Mouse (Mus musculus) left cerebral cortex, adult 8-10 months (tissue): Measurements from ENCODE around the gene Eif4enif1. TPM values are rescaled to one million over a fixed set of nuclear protein-coding genes. Genes with fewer than 3 reads are reported as not detected.
A peak's percentile ranks its signal among the peaks of the same experiment; 100 is the strongest.

Source experiments
- DNase-seq, 2 experiments: peaks; one replicate each; pipeline ENCODE4 v3.0.0; 2022; ENCODE audit warnings: low spot score in 2 of 2
- total RNA-seq, 4 experiments: library from RNA; stranded (reverse); gene quantifications; 2 replicates each; pipeline ENCODE4 v1.2.4; 2022

The Eif4enif1 gene
- total RNA-seq, 4 experiments from 2014 or later, result 65.9 to 74.7 (median 68.8) TPM

DNA sequence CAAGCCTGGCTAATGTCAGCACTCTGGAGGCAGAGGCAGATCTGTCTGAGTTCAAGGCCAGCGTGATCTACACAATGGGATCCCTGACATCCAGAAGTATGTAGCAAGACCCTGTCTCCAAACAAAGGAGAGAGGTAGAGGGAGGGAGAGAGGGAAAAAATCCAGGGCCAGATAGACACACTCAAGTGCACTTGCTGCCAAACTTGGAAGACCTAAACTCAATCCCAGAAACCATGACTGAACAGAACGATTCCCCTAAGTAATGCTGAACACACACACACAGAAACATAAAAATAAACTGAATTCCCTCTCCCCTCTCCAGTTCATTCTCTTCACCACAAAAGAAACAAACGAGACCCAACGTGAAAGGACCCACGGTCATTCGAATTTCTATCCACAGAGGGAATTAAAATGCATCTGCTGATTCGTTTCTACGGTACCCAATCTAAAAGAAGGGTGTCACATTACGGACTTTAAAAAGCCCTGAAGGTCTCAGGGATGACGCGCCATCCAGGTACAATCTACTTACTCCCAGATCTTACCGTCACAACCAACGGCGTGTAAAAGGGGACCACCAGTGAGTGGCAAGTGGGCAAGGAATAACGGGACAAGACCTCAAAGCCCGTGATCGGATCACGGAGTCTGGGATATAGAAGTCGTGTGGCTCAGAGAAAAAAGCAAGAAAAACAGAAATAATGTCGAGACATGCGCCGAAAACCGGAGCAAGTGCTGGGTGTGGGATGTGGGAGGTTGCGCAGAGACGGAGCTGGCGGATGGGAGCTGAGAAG lies 63.3 kb downstream of the Eif4enif1 start:
- DNase-seq, result peak in 1 of 2 experiments; percentile 26

DNA sequence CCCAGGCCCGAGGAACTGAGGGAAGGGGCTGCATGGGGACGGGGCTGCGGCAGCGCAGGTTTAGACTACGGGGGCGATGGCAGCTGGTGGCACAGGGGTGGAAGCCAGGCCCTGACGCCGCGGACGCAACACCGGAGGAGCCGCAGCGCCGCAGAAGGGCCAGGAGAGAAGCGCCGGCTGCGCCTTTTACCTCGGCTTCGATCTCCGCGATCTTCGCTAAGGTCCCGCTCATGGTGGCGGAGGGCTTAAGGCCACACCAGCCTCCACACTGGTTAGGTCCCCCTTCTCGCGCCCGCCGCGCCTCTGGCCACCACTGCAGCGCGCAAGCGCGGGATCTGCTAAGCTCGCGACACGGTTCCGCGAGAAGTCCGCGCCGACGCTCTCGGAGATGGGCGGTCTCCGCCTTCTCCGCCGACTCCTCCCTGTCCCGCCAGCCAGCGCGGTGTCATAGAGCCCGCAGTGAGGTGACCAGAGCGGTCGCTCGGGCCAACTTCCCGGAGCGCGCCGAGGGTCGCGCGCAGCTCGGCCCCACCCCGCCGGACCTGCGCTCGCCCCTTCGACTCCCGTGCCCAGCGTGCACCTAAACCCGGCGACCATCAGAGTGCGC lies 64.0 kb downstream of the Eif4enif1 start, which contains the start of gene Drg1:
Gene Drg1, minus strand, starts transcription at position 337 of the 607 bp plus-strand sequence.
- DNase-seq, result peak; percentile 80 to 90

DNA sequence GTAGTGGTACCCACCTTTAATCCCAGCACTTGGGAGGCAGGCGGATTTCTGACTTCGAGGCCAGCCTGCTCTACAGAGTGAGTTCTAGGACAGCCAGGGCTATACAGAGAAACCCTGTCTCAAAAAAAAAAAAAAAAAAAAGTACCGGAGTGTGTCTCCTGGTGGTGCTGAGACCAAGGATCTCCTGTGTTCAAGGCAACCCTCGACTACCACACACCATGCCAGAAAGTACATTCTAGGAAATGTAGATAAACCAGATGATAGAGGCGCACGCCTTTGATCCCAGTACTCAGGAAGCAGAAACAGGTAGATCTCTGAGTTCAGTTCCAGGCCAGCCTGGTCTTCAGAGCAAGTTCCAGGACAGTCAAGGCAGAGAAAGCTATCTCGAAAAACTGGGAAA lies 64.9 kb downstream of the Eif4enif1 start:
- no peak for DNase-seq

DNA sequence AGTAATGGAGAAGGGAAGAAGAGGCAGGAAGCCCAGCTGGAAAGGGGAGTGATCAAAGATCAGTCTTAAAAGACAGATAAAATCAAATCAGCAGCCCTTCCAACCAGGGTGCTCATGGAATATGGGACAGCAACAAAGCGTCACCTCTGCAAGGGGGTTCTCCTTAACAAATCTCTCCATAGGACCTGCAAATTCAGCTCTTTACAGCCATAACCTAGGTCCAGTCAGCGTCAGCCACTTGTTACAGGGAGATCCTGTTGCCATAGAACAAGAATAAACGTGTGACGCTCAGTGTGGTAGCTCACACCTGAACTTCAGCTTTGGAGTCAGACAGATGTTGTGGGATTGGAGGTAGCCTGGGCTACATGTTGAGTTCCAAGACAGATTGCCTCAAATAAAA lies 67.0 kb downstream of the Eif4enif1 start:
- no peak for DNase-seq

DNA sequence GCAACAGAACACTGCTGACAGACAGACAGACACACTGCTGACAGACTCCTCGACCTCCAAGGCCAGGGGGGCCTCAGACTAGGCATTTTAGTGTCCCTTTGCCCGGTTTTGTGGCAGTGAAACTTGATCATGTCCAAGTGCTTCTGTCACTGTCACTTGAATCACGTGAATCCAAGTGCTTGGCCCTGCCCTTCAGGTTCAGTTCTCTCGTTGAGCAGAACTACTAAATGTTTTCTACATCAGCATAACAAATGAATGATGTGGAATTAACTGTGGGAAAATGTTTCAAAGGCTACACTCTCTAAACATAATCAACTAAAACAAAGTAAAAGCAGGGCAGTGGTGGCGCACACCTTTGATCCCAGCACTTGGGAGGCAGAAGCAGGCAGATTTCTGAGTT lies 76.2 kb downstream of the Eif4enif1 start:
- no peak for DNase-seq

DNA sequence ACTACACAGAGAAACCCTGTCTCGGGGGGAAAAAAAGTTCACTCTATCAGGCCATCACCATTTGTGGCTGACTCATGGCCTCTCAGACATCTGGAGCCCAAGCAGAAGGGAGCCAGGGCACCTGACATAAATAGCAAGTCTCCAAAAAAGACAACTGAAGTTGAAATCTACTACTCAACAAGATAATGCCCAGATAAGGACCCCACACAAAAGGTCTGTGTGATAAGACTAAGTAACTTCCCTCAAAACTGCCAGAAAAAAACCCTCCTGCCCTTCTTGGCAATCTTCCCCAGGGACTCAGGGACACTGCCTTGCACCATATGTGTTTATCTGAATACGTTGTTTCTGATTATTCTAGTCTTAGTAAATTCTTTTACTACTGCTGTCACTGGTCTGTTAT lies 77.5 kb downstream of the Eif4enif1 start:
- no peak for DNase-seq

DNA sequence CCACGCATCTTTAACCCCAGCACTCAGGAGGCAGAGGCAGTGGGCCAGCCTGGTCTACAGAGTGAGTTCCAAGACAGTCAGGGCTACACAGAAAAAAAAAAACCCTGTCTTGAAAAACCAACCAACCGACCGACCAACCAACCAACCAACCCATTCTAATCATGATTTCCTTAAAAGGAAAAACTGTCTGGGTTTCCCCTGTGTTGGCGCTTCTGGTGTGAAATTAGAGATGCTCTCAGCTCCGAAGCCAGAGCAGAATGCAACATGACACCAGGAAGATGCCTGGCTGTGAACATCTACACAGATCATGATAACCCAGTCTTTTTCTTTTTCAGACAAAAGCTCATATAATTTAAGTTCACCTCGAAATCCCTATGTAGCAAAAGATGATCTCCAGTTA lies 80.7 kb downstream of the Eif4enif1 start:
- DNase-seq, result no peak

DNA sequence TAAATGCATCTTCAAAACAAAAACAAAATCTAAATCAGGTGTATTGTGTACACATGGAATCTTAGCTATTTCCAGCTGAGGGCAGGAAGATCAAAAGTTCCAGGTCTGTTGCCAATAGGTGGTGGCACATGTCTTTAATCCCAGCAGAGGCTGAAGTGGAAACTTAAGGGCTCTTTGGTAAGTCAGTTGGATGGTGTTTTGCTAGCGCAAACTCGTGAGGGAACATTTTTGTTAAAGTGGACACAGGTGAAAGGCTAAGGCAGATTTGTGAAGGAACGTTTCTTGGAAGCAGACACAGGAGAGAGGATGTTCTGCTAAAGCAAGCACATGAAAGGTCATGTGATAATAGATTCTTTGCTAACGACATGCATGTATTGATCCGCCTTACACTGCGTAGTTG lies 81.5 kb downstream of the Eif4enif1 start:
- no peak for DNase-seq

DNA sequence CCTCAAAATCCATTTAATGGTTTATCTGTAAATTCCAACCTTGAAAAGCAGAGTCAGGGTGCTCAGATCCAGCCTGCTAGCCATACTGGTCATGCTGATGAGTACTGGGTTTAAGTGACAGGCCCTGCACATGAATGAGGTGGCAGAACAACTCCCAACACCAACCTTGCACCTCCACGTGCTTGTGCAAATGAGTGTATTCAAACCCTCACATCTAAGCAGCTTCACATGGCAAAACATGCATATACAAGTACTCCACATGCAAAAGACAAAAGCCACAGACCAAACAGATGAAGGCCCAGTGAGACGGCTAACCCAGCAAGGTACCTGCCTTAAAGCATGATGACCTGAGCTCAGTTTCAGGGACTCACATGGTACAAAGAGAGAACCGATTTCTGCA lies 83.7 kb downstream of the Eif4enif1 start:
- DNase-seq, result no peak

DNA sequence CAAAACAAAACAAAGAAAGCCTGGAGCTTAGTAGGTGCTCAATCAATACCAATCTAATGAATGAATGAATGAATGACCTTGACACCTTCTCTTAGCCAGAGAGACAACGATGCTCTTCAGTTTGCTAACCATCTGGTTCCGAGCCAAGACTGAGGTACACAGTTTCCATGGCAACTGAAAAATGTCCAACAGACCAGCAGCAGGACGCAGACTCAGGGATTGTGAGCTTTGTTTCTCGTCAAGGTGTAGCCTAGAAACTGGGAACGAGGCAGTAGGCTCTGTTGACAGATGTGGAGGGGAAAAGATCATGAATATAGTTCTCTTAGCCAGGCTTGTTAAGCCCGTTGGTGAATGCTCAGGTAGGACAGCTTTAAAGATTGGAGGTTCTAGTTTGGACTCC lies 84.9 kb downstream of the Eif4enif1 start:
- DNase-seq, result no peak

DNA sequence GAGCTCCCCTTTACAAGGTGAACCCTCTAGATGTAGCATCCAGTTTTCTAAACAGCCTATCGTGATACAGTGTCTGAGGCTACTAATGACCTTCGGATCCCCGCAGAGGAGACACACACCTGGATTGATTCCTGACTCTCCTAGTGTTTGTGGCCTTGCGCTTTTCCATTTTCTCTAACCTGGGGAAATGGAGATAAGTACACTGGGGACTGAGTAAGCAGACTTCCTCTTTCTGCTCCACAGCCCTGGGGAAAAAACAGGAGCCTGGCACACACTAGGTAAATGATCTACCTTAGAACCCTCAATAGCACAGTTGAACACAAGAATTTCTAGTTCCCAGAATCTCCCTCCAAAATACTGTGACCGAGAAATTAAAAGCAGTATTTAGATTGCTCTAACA lies 85.7 kb downstream of the Eif4enif1 start:
- no peak for DNase-seq

DNA sequence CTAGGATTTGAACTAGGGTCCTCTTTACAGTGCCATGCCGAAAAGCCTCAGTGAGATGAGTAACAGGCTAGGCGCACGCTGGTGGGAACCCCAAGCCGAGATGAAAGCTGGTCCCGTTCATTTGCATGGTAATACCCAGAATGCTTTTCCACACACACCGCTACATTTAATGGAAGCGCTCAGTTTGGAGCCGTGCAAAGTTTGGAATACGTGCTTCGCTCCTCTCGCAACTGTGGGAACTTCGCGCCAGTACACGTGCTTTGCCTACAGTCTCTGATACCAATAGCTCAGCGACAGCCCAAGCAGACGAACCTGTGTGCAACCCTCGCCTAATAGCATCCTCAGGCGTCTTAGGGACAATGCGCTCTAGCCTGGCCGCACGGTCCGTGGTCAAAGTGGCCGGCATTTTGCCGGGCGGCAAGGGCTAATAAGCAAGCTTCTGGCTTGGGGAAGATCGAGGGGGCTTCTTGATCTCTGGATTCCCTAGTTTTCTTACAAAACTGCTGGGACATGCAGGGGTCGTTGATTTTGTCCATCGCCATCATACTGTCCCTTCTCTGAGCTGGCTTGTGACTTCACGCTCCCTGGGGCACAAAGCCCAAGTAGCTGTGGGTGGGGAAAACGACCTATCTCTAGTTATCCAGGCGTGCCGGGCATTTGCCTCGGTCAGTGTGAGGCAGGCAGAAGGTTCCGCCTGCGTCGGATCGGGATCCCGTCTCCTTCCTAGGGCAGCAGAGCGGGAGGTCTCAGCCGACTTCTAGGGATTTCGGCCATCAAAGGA lies 86.5 kb downstream of the Eif4enif1 start, which contains the start of gene Patz1:
Gene Patz1, plus strand, starts transcription at position 354 of the 781 bp plus-strand sequence.
- peak in 1 of 2 experiments; percentile 59 for DNase-seq

DNA sequence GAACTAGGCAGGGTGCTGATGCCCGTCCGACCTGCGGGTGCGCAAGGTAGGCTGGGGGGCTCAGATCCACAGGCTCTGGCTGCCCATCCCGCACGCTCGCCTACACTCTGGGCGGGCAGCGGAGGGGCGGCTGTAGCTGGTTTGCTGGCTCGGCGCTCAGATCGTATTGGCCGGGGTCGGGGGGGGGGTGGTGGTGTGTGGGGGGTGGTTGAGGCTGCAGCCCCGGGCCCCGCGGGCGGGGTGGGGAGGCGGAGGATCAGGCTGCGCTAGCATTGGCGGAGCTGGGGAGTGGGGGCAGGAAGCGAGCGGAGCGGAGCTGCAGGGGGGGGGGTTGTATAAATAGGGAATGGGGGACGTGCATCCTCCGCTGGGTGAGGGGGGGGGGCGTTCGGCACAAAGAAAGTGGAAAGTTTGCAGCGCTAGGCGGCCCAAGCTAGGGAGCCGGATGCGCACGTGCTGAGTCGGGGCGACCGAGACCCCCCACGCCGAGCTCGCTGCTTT lies 87.2 kb downstream of the Eif4enif1 start:
- DNase-seq, result peak in 1 of 2 experiments; percentile 76

DNA sequence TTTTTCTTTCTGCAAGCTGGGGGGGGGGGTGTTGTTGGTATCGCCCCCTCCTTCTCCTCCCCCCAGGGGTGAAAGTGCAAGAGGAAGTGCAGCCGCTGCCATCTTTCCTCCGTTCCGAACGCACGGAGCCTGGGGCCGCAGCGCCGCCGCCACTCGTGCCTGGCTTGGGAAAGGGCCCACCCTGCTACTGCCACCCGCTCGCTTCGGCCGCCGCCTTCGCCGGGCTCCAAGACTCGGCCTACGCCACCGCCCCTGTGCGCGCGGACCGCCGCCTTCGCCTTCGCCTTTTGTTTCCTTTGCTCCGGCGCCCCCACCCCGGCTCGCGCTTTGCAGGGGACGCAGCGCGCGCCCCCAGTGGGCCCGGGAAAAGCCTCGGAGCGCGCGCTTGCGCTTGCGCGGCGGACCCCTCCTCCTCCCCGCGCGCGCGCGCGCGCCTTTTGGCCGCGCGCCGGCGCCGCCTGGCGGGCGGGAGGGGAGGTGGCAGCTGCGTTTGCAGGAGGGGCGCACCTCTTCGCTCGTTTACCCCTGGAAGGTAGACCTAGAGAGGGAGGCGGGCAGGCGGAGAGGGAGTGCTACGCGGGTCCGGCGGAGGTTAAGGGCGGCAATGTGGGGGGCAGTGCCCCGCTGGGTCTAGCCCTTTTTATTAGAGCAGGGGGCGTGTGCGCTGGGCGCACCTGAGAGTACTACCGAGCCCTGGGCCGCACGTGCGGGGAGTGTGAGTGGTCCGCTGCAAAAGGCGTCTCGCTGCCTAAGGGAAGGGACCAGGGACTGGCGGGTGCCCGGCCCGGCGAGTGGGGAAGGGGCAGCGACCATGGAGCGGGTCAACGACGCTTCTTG lies 87.8 kb downstream of the Eif4enif1 start:
- peak; percentile 82 to 83 for DNase-seq

DNA sequence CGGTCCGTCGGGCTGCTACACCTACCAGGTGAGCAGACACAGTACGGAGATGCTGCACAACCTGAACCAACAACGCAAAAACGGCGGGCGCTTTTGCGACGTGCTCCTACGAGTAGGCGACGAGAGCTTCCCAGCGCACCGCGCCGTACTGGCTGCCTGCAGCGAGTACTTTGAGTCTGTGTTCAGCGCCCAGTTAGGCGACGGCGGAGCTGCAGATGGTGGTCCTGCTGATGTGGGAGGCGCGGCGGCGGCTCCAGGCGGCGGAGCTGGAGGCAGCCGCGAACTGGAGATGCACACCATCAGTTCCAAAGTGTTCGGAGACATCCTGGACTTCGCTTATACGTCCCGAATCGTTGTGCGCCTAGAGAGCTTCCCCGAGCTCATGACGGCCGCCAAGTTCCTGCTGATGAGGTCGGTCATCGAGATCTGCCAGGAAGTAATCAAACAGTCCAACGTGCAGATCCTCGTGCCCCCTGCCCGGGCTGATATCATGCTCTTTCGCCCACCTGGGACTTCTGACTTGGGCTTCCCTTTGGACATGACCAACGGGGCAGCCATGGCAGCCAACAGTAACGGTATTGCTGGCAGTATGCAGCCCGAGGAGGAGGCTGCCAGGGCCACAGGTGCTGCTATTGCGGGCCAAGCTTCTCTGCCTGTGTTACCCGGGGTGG lies 88.6 kb downstream of the Eif4enif1 start:
- peak; percentile 41 to 60 for DNase-seq

DNA sequence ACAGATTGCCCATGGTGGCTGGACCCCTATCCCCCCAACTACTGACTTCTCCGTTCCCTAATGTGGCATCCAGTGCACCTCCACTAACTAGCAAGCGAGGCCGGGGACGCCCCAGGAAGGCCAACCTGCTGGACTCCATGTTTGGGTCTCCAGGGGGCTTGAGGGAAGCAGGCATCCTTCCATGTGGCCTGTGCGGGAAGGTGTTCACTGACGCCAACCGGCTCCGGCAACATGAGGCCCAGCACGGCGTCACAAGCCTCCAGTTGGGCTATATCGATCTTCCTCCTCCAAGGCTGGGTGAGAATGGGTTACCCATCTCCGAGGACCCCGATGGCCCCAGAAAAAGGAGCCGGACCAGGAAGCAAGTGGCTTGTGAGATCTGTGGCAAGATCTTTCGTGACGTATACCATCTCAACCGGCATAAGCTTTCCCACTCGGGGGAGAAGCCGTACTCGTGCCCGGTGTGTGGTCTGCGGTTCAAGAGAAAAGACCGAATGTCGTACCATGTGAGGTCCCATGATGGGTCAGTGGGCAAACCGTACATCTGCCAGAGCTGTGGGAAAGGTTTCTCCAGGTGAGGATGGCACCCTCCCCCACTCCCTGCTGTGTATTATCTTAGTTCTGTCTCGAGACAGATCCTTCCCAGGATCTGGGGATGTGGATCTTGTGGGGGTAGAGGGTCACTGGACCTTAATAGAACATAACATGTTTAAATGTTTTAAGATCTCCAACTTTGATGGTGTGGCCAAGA lies 89.3 kb downstream of the Eif4enif1 start:
- no peak for DNase-seq

DNA sequence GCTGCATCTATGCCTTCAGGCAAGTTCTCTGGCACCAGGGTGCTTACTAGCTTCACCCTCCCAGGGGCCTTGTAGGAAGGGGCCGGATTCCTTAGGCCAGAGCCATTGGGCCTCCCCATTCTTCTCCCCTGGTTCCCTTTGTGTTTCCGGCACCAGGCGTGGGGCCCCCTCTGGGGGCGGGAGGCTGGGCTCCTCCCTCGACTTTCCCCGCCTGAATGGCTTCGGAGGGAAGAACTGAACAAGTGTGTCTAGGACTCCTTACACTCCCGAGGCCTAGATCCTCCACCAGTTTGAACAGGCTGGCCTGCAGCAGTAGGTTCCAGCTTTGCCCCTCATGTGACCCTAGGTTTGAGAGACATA lies 89.8 kb downstream of the Eif4enif1 start:
- no peak for DNase-seq

DNA sequence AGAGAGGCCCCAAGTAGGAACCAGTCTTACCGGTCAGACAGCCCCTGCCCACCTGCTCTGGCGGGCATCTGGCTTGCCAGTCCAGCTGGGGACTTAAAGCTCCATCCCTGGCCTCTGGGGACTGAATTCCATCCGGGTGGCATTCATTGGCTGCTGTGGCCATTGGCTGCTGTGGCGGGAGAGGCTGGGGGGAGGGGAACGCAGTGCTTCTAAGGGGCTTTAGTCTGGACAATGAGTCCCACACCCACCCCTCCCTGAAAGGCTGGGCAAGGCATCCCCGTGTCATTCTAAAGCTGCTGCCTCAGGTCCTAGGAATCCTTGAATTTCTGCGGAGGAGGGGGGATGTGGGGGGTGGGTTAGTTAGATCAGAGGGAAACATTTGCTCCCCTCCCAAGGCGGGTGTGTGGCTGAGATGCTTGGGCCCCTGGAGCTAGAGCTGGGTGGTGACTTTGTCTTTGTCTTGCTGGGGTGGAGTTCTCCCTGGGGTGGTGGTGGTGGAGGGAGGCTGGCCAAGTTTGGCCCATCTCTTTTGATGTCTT lies 90.6 kb downstream of the Eif4enif1 start:
- DNase-seq, result no peak

DNA sequence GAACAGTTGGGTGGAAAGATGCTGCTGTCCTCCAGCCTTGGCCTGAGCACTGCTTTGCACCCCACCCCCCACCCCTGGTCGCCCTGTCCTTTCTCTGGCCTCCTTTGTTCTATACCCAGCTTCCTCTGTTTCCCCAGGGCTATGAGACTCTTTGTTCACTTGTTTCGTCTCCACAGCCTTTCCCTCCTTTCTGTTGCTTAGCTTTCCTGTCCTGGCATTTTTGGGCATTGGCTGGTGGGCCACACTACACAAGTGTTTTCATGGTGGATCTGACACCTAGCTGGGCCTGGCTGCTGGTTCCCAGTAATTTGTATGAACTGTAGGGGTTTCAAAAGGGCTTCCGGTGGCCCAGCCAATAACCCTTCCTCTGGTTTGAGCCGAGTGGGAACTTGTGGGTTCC lies 91.2 kb downstream of the Eif4enif1 start:
- DNase-seq, result no peak
